In genomic region chr7:115170439-115170838, GRCm38 (mm10) we compare ENCODE assay signal across 9 mouse cellular contexts.
DNase-seq lines count a peak whose midpoint lies in the region; ATAC-seq and TF ChIP-seq lines count a peak whose summit lies in the region.
"Had no signal": no experiment of that assay in that cellular context is flagged by ENCODE, and none has a peak within 500 bp of the region (broad histone marks: within the 10 kb centered on the region; RNA-seq: fewer than 3 reads in every experiment).

No protein-coding gene starts in this region.

- no peak overlapping the region for H3K4me3 ChIP-seq in midbrain, postnatal 0 days (ENCODE audit: low read depth, low read length)
- H3K4me3 ChIP-seq in midbrain, embryonic 10.5 days: no peak overlapping the region
- H3K4me3 ChIP-seq in limb, embryonic 15.5 days: no peak overlapping the region; the same call in 1 of the 2 replicates
- H3K4me3 ChIP-seq: neural tube, embryonic 12.5 days had no signal

- peak; percentile 7 for DNase-seq in adrenal gland, postnatal 14 days
- no peak for DNase-seq in adrenal gland, postnatal 36 days
- peak; percentile 72 for DNase-seq in midbrain, postnatal 0 days (ENCODE audit: low spot score)
- DNase-seq in midbrain, embryonic 10.5 days (ENCODE audit: low spot score): no peak
- DNase-seq in heart, adult 9 months (ENCODE audit: low spot score in 2 of 2): peak; percentile 46 to 56
- no peak for DNase-seq in adrenal gland, adult (ENCODE audit: inconsistent age in 2 of 2, low spot score in 1 of 2)

- H3K9ac ChIP-seq in midbrain, postnatal 0 days (replicated peaks; ENCODE audit: low read length, poor library complexity, severe bottlenecking): no peak overlapping the region
- no peak overlapping the region for H3K9ac ChIP-seq in limb, embryonic 15.5 days
- H3K9ac ChIP-seq: neural tube, embryonic 12.5 days had no signal

- no peak overlapping the region for H3K27ac ChIP-seq in midbrain, postnatal 0 days (ENCODE audit: low read depth, low read length)
- H3K27ac ChIP-seq in midbrain, embryonic 10.5 days (replicated peaks): no peak overlapping the region
- H3K27ac ChIP-seq in limb, embryonic 15.5 days: peak overlapping the region; percentile 73; the same call in 1 of the 2 replicates
- H3K27ac ChIP-seq: neural tube, embryonic 12.5 days had no signal

- ATAC-seq in midbrain, postnatal 0 days (ENCODE audit: low FRiP score): peak; percentile 72; the same call in 1 of the 2 replicates
- peak; percentile 92 for ATAC-seq in limb, embryonic 15.5 days (ENCODE audit: insufficient number of reproducible peaks, low FRiP score, low TSS enrichment, low read depth)
- ATAC-seq in inflammation-experienced regulatory T-cells, adult 6 months: no peak

- H3K4me2 ChIP-seq in midbrain, postnatal 0 days (ENCODE audit: low read depth, low read length, poor library complexity, severe bottlenecking): 0 out of 2 replicates have a peak overlapping the region, but pooled peaks have one; percentile 6
- peak overlapping the region; percentile 25; the same call in 1 of the 2 replicates for H3K4me2 ChIP-seq in limb, embryonic 15.5 days
- H3K4me2 ChIP-seq: neural tube, embryonic 12.5 days had no signal

- H3K36me3 ChIP-seq in midbrain, postnatal 0 days (ENCODE audit: insufficient read depth, low read length): no peaks in the 10 kb centered on the region
- H3K36me3 ChIP-seq in midbrain, embryonic 10.5 days: no peaks in the 10 kb centered on the region
- no peaks in the 10 kb centered on the region for H3K36me3 ChIP-seq in limb, embryonic 15.5 days
- H3K36me3 ChIP-seq: neural tube, embryonic 12.5 days had no signal

- WGBS in midbrain, postnatal 0 days: 41% methylated on average over 9 of the region's 9 CpGs
- 66% methylated on average over 9 of the region's 9 CpGs for WGBS in midbrain, embryonic 10.5 days
- WGBS in limb, embryonic 15.5 days: 16% methylated on average over 9 of the region's 9 CpGs

- H3K27me3 ChIP-seq in midbrain, postnatal 0 days (ENCODE audit: insufficient read depth, low read length): no peaks in the 10 kb centered on the region
- no peaks in the 10 kb centered on the region for H3K27me3 ChIP-seq in midbrain, embryonic 10.5 days (ENCODE audit: low read depth, poor library complexity, severe bottlenecking)
- H3K27me3 ChIP-seq in limb, embryonic 15.5 days: peaks cover 3% of the 10 kb centered on the region; the same call in 1 of the 2 replicates
- H3K27me3 ChIP-seq: neural tube, embryonic 12.5 days had no signal

- no peak for TF ChIP-seq CTCF in midbrain, postnatal 0 days (IDR thresholded peaks at IDR 0.05)

- H3K4me1 ChIP-seq in midbrain, postnatal 0 days (ENCODE audit: insufficient read depth, low read length): no peaks in the 10 kb centered on the region
- H3K4me1 ChIP-seq in midbrain, embryonic 10.5 days: no peaks in the 10 kb centered on the region
- H3K4me1 ChIP-seq in limb, embryonic 15.5 days: peaks cover 13% of the 10 kb centered on the region
- H3K4me1 ChIP-seq: neural tube, embryonic 12.5 days had no signal

- no peaks in the 10 kb centered on the region for H3K9me3 ChIP-seq in midbrain, postnatal 0 days (ENCODE audit: low read length)
- no peaks in the 10 kb centered on the region for H3K9me3 ChIP-seq in midbrain, embryonic 10.5 days (replicated peaks)
- no peaks in the 10 kb centered on the region for H3K9me3 ChIP-seq in limb, embryonic 15.5 days
- H3K9me3 ChIP-seq: neural tube, embryonic 12.5 days had no signal

Comparison
In these comparisons a context has a peak if more than half of its experiments do, and no peak if none do; other contexts are left out.
1. DNase-seq: peak in adrenal gland, postnatal 14 days (single experiment), midbrain, postnatal 0 days (single experiment) and heart, adult 9 months (2 of 2); none in adrenal gland, postnatal 36 days (0 of 2), midbrain, embryonic 10.5 days (single experiment) and adrenal gland, adult (0 of 2).